ENCODE assay signal across 18 mouse cellular contexts in genomic region chr10:77098619-77099018, GRCm38 (mm10).
DNase-seq lines count a peak whose midpoint lies in the region; ATAC-seq lines count a peak whose summit lies in the region.
"Had no signal": no experiment of that assay in that cellular context is flagged by ENCODE, and none has a peak within 500 bp of the region (broad histone marks: within the 10 kb centered on the region; RNA-seq: fewer than 3 reads in every experiment).

No protein-coding gene starts in this region.

- no peak overlapping the region for H3K27ac ChIP-seq in heart, embryonic 11.5 days (ENCODE audit: low read depth, low read length)
- H3K27ac ChIP-seq in heart, embryonic 16.5 days (ENCODE audit: low read length), result peak overlapping the region; percentile 65
- H3K27ac ChIP-seq: embryonic facial prominence, embryonic 13.5 days; hindbrain, embryonic 14.5 days had no signal

- H3K4me1 ChIP-seq in heart, embryonic 11.5 days (ENCODE audit: control insufficient read depth, insufficient read depth, low read length), result peaks cover 16% of the 10 kb centered on the region
- peaks cover 22% of the 10 kb centered on the region for H3K4me1 ChIP-seq in heart, embryonic 16.5 days (ENCODE audit: control insufficient read depth, insufficient read depth, low read length)
- H3K4me1 ChIP-seq: embryonic facial prominence, embryonic 13.5 days had no signal

- no peak for ATAC-seq in heart, embryonic 11.5 days (replicated peaks; ENCODE audit: insufficient number of reproducible peaks, low FRiP score, low TSS enrichment)
- no peak for ATAC-seq in heart, embryonic 16.5 days (replicated peaks; ENCODE audit: extremely low read depth, insufficient read depth, low FRiP score)
- no peak for ATAC-seq in cerebellum, adult (ENCODE audit: insufficient number of reproducible peaks, low FRiP score, low TSS enrichment)

- DNase-seq in heart, adult 18-20 months, result peak; percentile 37 to 66
- DNase-seq in testis, postnatal 10 days (ENCODE audit: low spot score), result peak; percentile 41
- no peak for DNase-seq in testis, postnatal 14 days (ENCODE audit: low spot score)
- no peak for DNase-seq in yolk sac, embryonic 10.5 days (ENCODE audit: low spot score)
- no peak for DNase-seq in cerebellum, adult 11 months
- DNase-seq: B cell, adult 2 months; cerebellum, adult 2 months; kidney, adult 18-20 months; kidney, postnatal 14 days; lung, adult 2 months; right cerebral cortex, postnatal 4 days; thymus, postnatal 25 days had no signal

- H3K9me3 ChIP-seq in heart, embryonic 11.5 days (replicated peaks; ENCODE audit: control insufficient read depth, low read length), result no peaks in the 10 kb centered on the region
- H3K9me3 ChIP-seq in heart, embryonic 16.5 days (replicated peaks; ENCODE audit: control insufficient read depth, low read length), result no peaks in the 10 kb centered on the region
- H3K9me3 ChIP-seq: embryonic facial prominence, embryonic 13.5 days had no signal

- peaks cover 10% of the 10 kb centered on the region; the same call in 1 of the 2 replicates for H3K36me3 ChIP-seq in heart, embryonic 11.5 days (ENCODE audit: control insufficient read depth, insufficient read depth, low read length)
- H3K36me3 ChIP-seq in heart, embryonic 16.5 days (ENCODE audit: control insufficient read depth, insufficient read depth), result peaks cover 7% of the 10 kb centered on the region
- H3K36me3 ChIP-seq: embryonic facial prominence, embryonic 13.5 days had no signal

- no peak overlapping the region for H3K4me3 ChIP-seq in heart, embryonic 11.5 days (ENCODE audit: low read depth, low read length)
- no peak overlapping the region for H3K4me3 ChIP-seq in heart, embryonic 16.5 days (ENCODE audit: low read length)
- H3K4me3 ChIP-seq: embryonic facial prominence, embryonic 13.5 days; megakaryocyte, embryonic 14.5 days had no signal

- 74% methylated on average over 2 of the region's 2 CpGs for WGBS in heart, embryonic 11.5 days (ENCODE audit: insufficient replicate concordance)
- WGBS in heart, embryonic 16.5 days, result 77% methylated on average over 2 of the region's 2 CpGs

- no peak overlapping the region for H3K4me2 ChIP-seq in heart, embryonic 11.5 days
- H3K4me2 ChIP-seq in heart, embryonic 16.5 days (ENCODE audit: low read depth, low read length), result no peak overlapping the region
- H3K4me2 ChIP-seq: embryonic facial prominence, embryonic 13.5 days; hindbrain, embryonic 14.5 days had no signal

- H3K27me3 ChIP-seq in heart, embryonic 11.5 days (ENCODE audit: control insufficient read depth, insufficient read depth, low read length), result no peaks in the 10 kb centered on the region
- H3K27me3 ChIP-seq in heart, embryonic 16.5 days (ENCODE audit: control insufficient read depth, insufficient read depth, low read length), result no peaks in the 10 kb centered on the region
- H3K27me3 ChIP-seq: embryonic facial prominence, embryonic 13.5 days; megakaryocyte, embryonic 14.5 days had no signal

- no peak overlapping the region for H3K9ac ChIP-seq in heart, embryonic 11.5 days (ENCODE audit: low read depth, low read length)
- no peak overlapping the region for H3K9ac ChIP-seq in heart, embryonic 16.5 days (ENCODE audit: low read length)
- H3K9ac ChIP-seq: embryonic facial prominence, embryonic 13.5 days; hindbrain, embryonic 14.5 days had no signal

Comparison
In these comparisons a context has a peak if more than half of its experiments do, and no peak if none do; other contexts are left out.
1. DNase-seq: peak in heart, adult 18-20 months (2 of 2) and testis, postnatal 10 days (single experiment); none in testis, postnatal 14 days (single experiment), yolk sac, embryonic 10.5 days (single experiment) and cerebellum, adult 11 months (single experiment).